Comparison of ENCODE assay signal across 10 mouse cellular contexts in the genomic region with DNA sequence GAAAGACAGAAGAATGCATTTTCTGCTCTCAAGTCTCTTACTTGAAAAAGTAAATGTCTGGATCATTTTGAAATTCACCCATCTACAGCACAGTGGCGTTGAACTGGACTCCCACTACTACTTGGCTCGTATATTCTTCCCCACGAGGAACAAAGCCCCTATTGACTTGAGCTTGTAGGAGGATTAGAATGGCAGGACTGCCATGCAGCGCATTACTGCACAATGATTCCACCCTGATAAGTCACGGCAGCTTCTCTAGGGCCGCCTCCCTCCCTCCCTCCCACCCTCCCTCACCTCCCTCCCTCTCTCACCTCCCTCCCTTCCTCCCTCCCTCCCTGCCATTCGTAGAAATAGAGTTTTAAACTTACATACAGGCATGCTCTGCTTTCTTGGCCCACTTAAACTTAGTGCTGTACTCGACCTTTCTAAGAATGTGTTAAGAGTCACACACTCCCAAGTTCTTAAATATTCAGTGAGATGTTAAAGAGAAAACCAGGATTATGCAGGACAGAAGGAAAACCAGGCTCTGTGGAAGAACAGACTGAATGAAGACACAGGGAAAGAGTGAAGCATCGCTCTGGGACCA. TPM values are rescaled to one million over a fixed set of nuclear protein-coding genes. Genes with fewer than 3 reads are reported as not detected.
DNase-seq lines count a peak whose midpoint lies in the region; ATAC-seq and TF ChIP-seq lines count a peak whose summit lies in the region.
"Had no signal": no experiment of that assay in that cellular context is flagged by ENCODE, and none has a peak within 500 bp of the region (broad histone marks: within the 10 kb centered on the region; RNA-seq: fewer than 3 reads in every experiment).

No protein-coding gene starts in this region.

- no peak for ATAC-seq in heart, embryonic 11.5 days (replicated peaks; ENCODE audit: insufficient number of reproducible peaks, low FRiP score, low TSS enrichment)
- ATAC-seq in lung, embryonic 14.5 days (ENCODE audit: insufficient read depth): 0 out of 2 replicates have a peak, but pooled peaks have one; percentile 25
- ATAC-seq in embryonic facial prominence, embryonic 12.5 days (ENCODE audit: insufficient number of reproducible peaks, insufficient read depth, low FRiP score, low TSS enrichment): no peak
- peak; percentile 54; the same call in 1 of the 2 replicates for ATAC-seq in midbrain, embryonic 16.5 days

- no peaks in the 10 kb centered on the region for H3K9me3 ChIP-seq in heart, embryonic 11.5 days (replicated peaks; ENCODE audit: control insufficient read depth, low read length)
- H3K9me3 ChIP-seq in lung, embryonic 14.5 days (ENCODE audit: low read depth, low read length): no peaks in the 10 kb centered on the region
- no peaks in the 10 kb centered on the region for H3K9me3 ChIP-seq in embryonic facial prominence, embryonic 12.5 days
- no peaks in the 10 kb centered on the region for H3K9me3 ChIP-seq in midbrain, embryonic 16.5 days (replicated peaks; ENCODE audit: control insufficient read depth, low read length, poor library complexity, severe bottlenecking)
- H3K9me3 ChIP-seq: hindbrain, embryonic 15.5 days had no signal

- no peaks in the 10 kb centered on the region for H3K27me3 ChIP-seq in heart, embryonic 11.5 days (ENCODE audit: control insufficient read depth, insufficient read depth, low read length)
- no peaks in the 10 kb centered on the region for H3K27me3 ChIP-seq in lung, embryonic 14.5 days (ENCODE audit: insufficient read depth, low read length)
- H3K27me3 ChIP-seq in embryonic facial prominence, embryonic 12.5 days: no peaks in the 10 kb centered on the region
- H3K27me3 ChIP-seq in midbrain, embryonic 16.5 days (ENCODE audit: control insufficient read depth, insufficient read depth, low read depth, low read length): no peaks in the 10 kb centered on the region
- H3K27me3 ChIP-seq: hindbrain, embryonic 15.5 days had no signal

- no peak for DNase-seq in heart, postnatal 10 days
- DNase-seq in lung, embryonic 14.5 days: peak; percentile 39
- no peak for DNase-seq in lung, postnatal 14 days
- no peak for DNase-seq in layer of hippocampus, postnatal 10 days (ENCODE audit: low spot score in 2 of 2)
- no peak for DNase-seq in thymus, postnatal 25 days

- TF ChIP-seq CTCF in lung, embryonic 14.5 days (IDR thresholded peaks at IDR 0.05; ENCODE audit: low read depth): no peak

- H3K36me3 ChIP-seq in heart, embryonic 11.5 days (ENCODE audit: control insufficient read depth, insufficient read depth, low read length): no peaks in the 10 kb centered on the region
- H3K36me3 ChIP-seq in lung, embryonic 14.5 days (ENCODE audit: insufficient read depth): no peaks in the 10 kb centered on the region
- no peaks in the 10 kb centered on the region for H3K36me3 ChIP-seq in embryonic facial prominence, embryonic 12.5 days
- H3K36me3 ChIP-seq in midbrain, embryonic 16.5 days (ENCODE audit: control insufficient read depth, insufficient read depth, low read length): no peaks in the 10 kb centered on the region
- H3K36me3 ChIP-seq: hindbrain, embryonic 15.5 days had no signal

- H3K27ac ChIP-seq in heart, embryonic 11.5 days (ENCODE audit: low read depth, low read length): peak overlapping the region; percentile 54; the same call in 1 of the 2 replicates
- peak overlapping the region; percentile 84 for H3K27ac ChIP-seq in lung, embryonic 14.5 days (ENCODE audit: low read depth)
- H3K27ac ChIP-seq in embryonic facial prominence, embryonic 12.5 days: 0 out of 2 replicates have a peak overlapping the region, but pooled peaks have one; percentile 20
- H3K27ac ChIP-seq in midbrain, embryonic 16.5 days (ENCODE audit: low read length): no peak overlapping the region
- H3K27ac ChIP-seq: hindbrain, embryonic 15.5 days; layer of hippocampus, adult 2 months had no signal

- intact Hi-C loops in heart, postnatal 10 days (cut with DNase I): no loop called here

- peaks cover 53% of the 10 kb centered on the region for H3K4me1 ChIP-seq in heart, embryonic 11.5 days (ENCODE audit: control insufficient read depth, insufficient read depth, low read length)
- H3K4me1 ChIP-seq in lung, embryonic 14.5 days (ENCODE audit: insufficient read depth): peaks cover 23% of the 10 kb centered on the region
- H3K4me1 ChIP-seq in embryonic facial prominence, embryonic 12.5 days: peaks cover 35% of the 10 kb centered on the region
- 0 out of 2 replicates have a peak, but pooled peaks cover 14% of the 10 kb centered on the region for H3K4me1 ChIP-seq in midbrain, embryonic 16.5 days (ENCODE audit: control insufficient read depth, insufficient read depth, low read length)

- WGBS in heart, embryonic 11.5 days (ENCODE audit: insufficient replicate concordance): 37% methylated on average over 9 of the region's 9 CpGs
- WGBS in lung, embryonic 14.5 days: 46% methylated on average over 9 of the region's 9 CpGs
- 38% methylated on average over 9 of the region's 9 CpGs for WGBS in embryonic facial prominence, embryonic 12.5 days
- 17% methylated on average over 9 of the region's 9 CpGs for WGBS in midbrain, embryonic 16.5 days

- no peak overlapping the region for H3K4me3 ChIP-seq in heart, embryonic 11.5 days (ENCODE audit: low read depth, low read length)
- H3K4me3 ChIP-seq in lung, embryonic 14.5 days (ENCODE audit: low read depth, low read length): no peak overlapping the region
- H3K4me3 ChIP-seq in embryonic facial prominence, embryonic 12.5 days: no peak overlapping the region
- no peak overlapping the region for H3K4me3 ChIP-seq in midbrain, embryonic 16.5 days (ENCODE audit: low read depth, low read length)
- H3K4me3 ChIP-seq: hindbrain, embryonic 15.5 days; layer of hippocampus, adult 2 months had no signal

- H3K9ac ChIP-seq in heart, embryonic 11.5 days (ENCODE audit: low read depth, low read length): no peak overlapping the region
- H3K9ac ChIP-seq in lung, embryonic 14.5 days: no peak overlapping the region
- H3K9ac ChIP-seq in embryonic facial prominence, embryonic 12.5 days: no peak overlapping the region
- H3K9ac ChIP-seq in midbrain, embryonic 16.5 days (ENCODE audit: low read depth, low read length): no peak overlapping the region
- H3K9ac ChIP-seq: hindbrain, embryonic 15.5 days had no signal

- H3K4me2 ChIP-seq in heart, embryonic 11.5 days: no peak overlapping the region
- H3K4me2 ChIP-seq in lung, embryonic 14.5 days: no peak overlapping the region
- H3K4me2 ChIP-seq in embryonic facial prominence, embryonic 12.5 days (replicated peaks): no peak overlapping the region
- H3K4me2 ChIP-seq in midbrain, embryonic 16.5 days (ENCODE audit: low read length): no peak overlapping the region
- H3K4me2 ChIP-seq: hindbrain, embryonic 15.5 days had no signal

RNA-seq across cellular contexts. Expression of a gene that starts 54.5 kb away (rescaled TPM):
- 87.6 and 98.2 TPM in 2 replicates for polyA plus RNA-seq in heart, embryonic 11.5 days (2014; fragmentation: Nextera tagmentation; extraction: Ambion mirVana)
- total RNA-seq in heart, postnatal 10 days (2021): 100 to 1,000 TPM; 415 to 420 TPM
- 183 and 193 TPM in 2 replicates for polyA plus RNA-seq in lung, embryonic 14.5 days (2014; fragmentation: Nextera tagmentation; extraction: Ambion mirVana)
- 39.7 and 42.6 TPM in 2 replicates for polyA plus RNA-seq in embryonic facial prominence, embryonic 12.5 days (2016; fragmentation: Nextera tagmentation; extraction: Ambion mirVana)
- 11.0 and 13.7 TPM in 2 replicates for polyA plus RNA-seq in midbrain, embryonic 16.5 days (2015; fragmentation: Nextera tagmentation; extraction: Ambion mirVana)
- 10 to 100 TPM; 43.2 to 43.8 TPM for total RNA-seq in layer of hippocampus, postnatal 10 days (2021)

Comparison
In these comparisons a context has a peak if more than half of its experiments do, and no peak if none do; other contexts are left out.
1. ATAC-seq: peak in lung, embryonic 14.5 days (single experiment) and midbrain, embryonic 16.5 days (single experiment); none in heart, embryonic 11.5 days (single experiment) and embryonic facial prominence, embryonic 12.5 days (single experiment).